Mouse (Mus musculus) erythroblast, embryonic 14.5 days (primary cell): ENCODE measurements around the gene Bpnt1. TPM values are rescaled to one million over a fixed set of nuclear protein-coding genes. Genes with fewer than 3 reads are reported as not detected.

Experiments
- H3K27me3 ChIP-seq: 2 replicates; pipeline ENCODE4 v1.6.1; 2012; ENCODE audit warnings: inconsistent platforms; ENCODE audit not compliant: control insufficient read depth
- H3K36me3 ChIP-seq: 2 replicates; pipeline ENCODE4 v1.6.1; 2012; ENCODE audit warnings: mild to moderate bottlenecking, inconsistent platforms; ENCODE audit not compliant: control insufficient read depth
- H3K4me1 ChIP-seq: 2 replicates; pipeline ENCODE4 v1.6.1; 2012; ENCODE audit warnings: inconsistent platforms; ENCODE audit not compliant: control insufficient read depth
- H3K4me3 ChIP-seq: replicated peaks from 2 replicates; pipeline ENCODE3; 2012; ENCODE audit warnings: moderate library complexity, mild to moderate bottlenecking, inconsistent platforms
- H3K9me3 ChIP-seq: 2 replicates; pipeline ENCODE4 v1.6.1; 2012; ENCODE audit warnings: low read length, inconsistent platforms, mixed read lengths; ENCODE audit not compliant: control insufficient read depth
- GATA1 ChIP-seq: IDR thresholded peaks from 2 replicates; pipeline ENCODE4 v1.6.1; 2012; ENCODE audit warnings: low read length, inconsistent platforms, mixed read lengths
- TAL1 ChIP-seq: IDR thresholded peaks from 3 replicates; pipeline ENCODE4 v1.6.1; 2012; ENCODE audit warnings: low read length, inconsistent platforms, mixed read lengths
- polyA plus RNA-seq: library from polyadenylated mRNA; stranded (reverse); fragments of >175 nt; gene quantifications from 2 replicates; pipeline ENCODE4 v1.2.3, GENCODE M21; 2012

Bpnt1 gene
- polyA plus RNA-seq, 1 experiment: 0.18 TPM

- Histone ChIP-seq H3K27me3 (no peaks in the 10 kb centered on the region), H3K4me1 (peaks cover 41% of the 10 kb centered on the region), H3K4me3 (peak within 1 kb of the TSS; percentile 89), H3K9me3 (no peaks in the 10 kb centered on the region), H3K36me3 (peaks cover 33% of the 10 kb centered on the region)
- TF ChIP-seq TAL1 (no peak), GATA1 (no peak)
Measured at GRCm38 (mm10) chr1:185328721-185329610, 3.0 kb upstream of the Bpnt1 start, which contains the start of gene Iars2. TSS of gene Iars2 (minus strand) at chr1:185329396.

GRCm38 (mm10) chr1:185329851-185330250 lies 2.1 kb upstream of the Bpnt1 start:
- Histone ChIP-seq H3K4me1 (peaks cover 42% of the 10 kb centered on the region), H3K4me3 (peak overlapping the region; percentile 89), H3K36me3 (peaks cover 26% of the 10 kb centered on the region), H3K9me3 (no peaks in the 10 kb centered on the region), H3K27me3 (no peaks in the 10 kb centered on the region)
- TF ChIP-seq GATA1 (no peak), TAL1 (no peak)

DNA sequence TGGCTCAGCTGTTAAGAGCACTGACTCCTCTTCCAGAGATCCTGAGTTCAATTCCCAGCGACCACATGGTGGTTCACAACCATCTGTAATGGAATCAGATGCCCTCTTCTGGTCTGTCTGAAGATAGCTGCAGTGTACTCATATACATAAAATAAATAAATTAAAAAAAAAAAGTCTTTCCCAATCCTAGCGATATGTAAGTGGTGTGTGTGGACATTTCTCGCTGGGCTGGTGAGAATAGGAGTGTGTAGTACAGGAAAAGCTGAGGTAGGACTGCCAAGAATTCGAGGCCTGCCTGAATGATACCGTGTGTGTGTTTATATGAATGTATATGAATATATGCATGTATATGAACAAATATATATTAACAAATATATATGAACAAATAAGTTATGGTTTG lies 585 bp upstream of the Bpnt1 start:
- peak overlapping the region; percentile 64 for H3K4me3 ChIP-seq
- no peaks in the 10 kb centered on the region for H3K27me3 ChIP-seq
- H3K4me1 ChIP-seq: peaks cover 42% of the 10 kb centered on the region
- H3K36me3 ChIP-seq: peaks cover 12% of the 10 kb centered on the region
- TF ChIP-seq GATA1: no peak
- TF ChIP-seq TAL1: no peak
- H3K9me3 ChIP-seq: no peaks in the 10 kb centered on the region

GRCm38 (mm10) chr1:185333651-185334050 lies 1.7 kb downstream of the Bpnt1 start:
- Histone ChIP-seq H3K4me1 (peaks cover 31% of the 10 kb centered on the region), H3K27me3 (no peaks in the 10 kb centered on the region), H3K4me3 (no peak overlapping the region), H3K36me3 (no peaks in the 10 kb centered on the region; the same call in 1 of the 2 replicates), H3K9me3 (no peaks in the 10 kb centered on the region)
- TF ChIP-seq GATA1 (no peak), TAL1 (no peak)

GRCm38 (mm10) chr1:185334136-185334535 lies 2.2 kb downstream of the Bpnt1 start:
- no peak for TF ChIP-seq TAL1
- no peak for TF ChIP-seq GATA1
- Histone ChIP-seq H3K4me1 (peaks cover 30% of the 10 kb centered on the region), H3K36me3 (no peaks in the 10 kb centered on the region; the same call in 1 of the 2 replicates)

DNA sequence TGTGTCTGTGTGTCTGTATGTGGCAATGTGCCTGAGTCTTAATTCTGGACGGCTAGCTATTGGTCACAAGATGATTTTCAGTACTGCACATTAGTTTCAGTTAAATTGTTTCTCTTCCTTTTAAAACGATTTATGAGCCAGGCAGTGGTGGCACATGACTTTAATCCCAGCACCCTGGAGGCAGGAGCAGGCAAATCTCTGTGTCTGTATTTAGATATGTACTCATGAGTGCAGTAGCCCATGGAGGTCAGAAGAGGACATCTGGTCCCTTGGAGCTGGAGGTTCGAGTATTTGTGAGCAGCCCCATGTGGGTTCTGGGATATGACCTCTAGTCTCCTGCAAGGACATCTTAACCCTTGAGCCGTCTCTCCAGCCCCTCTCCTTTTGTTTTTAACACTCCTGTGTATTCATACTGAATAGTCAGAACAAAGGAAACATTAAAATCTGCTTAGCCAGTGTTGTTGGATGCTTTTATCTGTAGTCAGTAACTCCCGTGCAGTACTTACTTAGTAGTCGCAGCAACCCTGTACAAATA lies 3.3 kb downstream of the Bpnt1 start:
- peaks cover 20% of the 10 kb centered on the region for H3K4me1 ChIP-seq
- no peaks in the 10 kb centered on the region for H3K9me3 ChIP-seq
- H3K4me3 ChIP-seq: no peak overlapping the region
- no peak for TF ChIP-seq GATA1
- no peak for TF ChIP-seq TAL1
- H3K27me3 ChIP-seq: no peaks in the 10 kb centered on the region
- H3K36me3 ChIP-seq: no peaks in the 10 kb centered on the region; the same call in 1 of the 2 replicates

More at GRCm38 (mm10) chr1:185334136-185334535, 2.2 kb downstream of the Bpnt1 start:
- Histone ChIP-seq H3K27me3 (no peaks in the 10 kb centered on the region), H3K9me3 (no peaks in the 10 kb centered on the region), H3K4me3 (no peak overlapping the region)

GRCm38 (mm10) chr1:185336535-185336934 lies 4.6 kb downstream of the Bpnt1 start:
- Histone ChIP-seq H3K36me3 (peaks cover 6% of the 10 kb centered on the region), H3K4me3 (no peak overlapping the region), H3K4me1 (peaks cover 17% of the 10 kb centered on the region), H3K9me3 (no peaks in the 10 kb centered on the region; the same call in 1 of the 2 replicates), H3K27me3 (no peaks in the 10 kb centered on the region)
- TF ChIP-seq TAL1: no peak
- TF ChIP-seq GATA1: no peak

DNA sequence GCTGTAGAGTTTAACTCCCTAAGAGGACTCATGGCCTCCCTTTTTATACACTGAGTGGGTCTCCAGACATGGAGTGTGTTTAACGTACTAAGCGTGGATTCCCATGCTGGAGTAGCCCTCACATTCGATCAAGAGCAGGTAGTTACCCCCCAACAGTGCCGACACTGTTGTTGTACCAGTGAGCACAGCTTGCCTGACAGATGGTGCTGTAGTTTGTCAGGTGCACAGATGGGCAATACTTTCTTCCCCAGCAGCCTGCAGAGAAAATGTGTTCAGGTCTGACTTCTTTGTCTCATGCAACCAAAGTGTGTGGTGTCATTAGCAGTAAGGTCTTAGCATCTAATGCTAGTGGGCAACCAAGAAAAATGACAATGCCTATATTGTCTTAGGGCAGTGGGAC lies 10.5 kb downstream of the Bpnt1 start:
- Histone ChIP-seq H3K4me3 (no peak overlapping the region), H3K36me3 (peaks cover 22% of the 10 kb centered on the region), H3K27me3 (no peaks in the 10 kb centered on the region), H3K4me1 (peaks cover 9% of the 10 kb centered on the region), H3K9me3 (peaks cover 2% of the 10 kb centered on the region; the same call in 1 of the 2 replicates)
- TF ChIP-seq TAL1 (no peak), GATA1 (no peak)

DNA sequence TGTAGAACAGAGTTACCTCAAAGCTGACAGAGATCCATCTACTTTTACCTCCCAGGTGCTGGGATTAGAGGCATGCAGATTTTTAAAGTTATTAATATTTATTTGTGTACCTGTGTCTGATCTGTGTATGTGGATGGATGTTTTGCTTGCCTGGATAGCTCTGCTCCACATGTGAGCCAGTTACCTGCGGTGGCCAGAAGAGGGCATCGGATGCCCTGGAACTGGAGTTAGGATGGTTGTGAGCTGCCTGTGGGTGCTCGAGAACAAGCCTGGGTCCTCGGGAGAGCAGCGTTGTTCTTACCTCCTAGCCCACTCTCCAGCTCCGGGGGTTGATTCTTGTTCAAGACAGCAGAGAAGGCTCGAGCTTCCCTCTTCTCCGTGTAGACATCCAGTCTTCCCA lies 11.5 kb downstream of the Bpnt1 start:
- TF ChIP-seq GATA1 (no peak), TAL1 (no peak)
- peaks cover 9% of the 10 kb centered on the region for H3K4me1 ChIP-seq
- no peak overlapping the region for H3K4me3 ChIP-seq
- no peaks in the 10 kb centered on the region for H3K27me3 ChIP-seq
- H3K9me3 ChIP-seq: peaks cover 2% of the 10 kb centered on the region; the same call in 1 of the 2 replicates
- peaks cover 26% of the 10 kb centered on the region for H3K36me3 ChIP-seq
